ENCODE assay signal across 12 mouse cellular contexts in genomic region chr2:34976945-34977658, GRCm38 (mm10). TPM values are rescaled to one million over a fixed set of nuclear protein-coding genes. Genes with fewer than 3 reads are reported as not detected.
A peak's percentile ranks its signal among the peaks of the same experiment; 100 is the strongest.
DNase-seq lines count a peak whose midpoint lies in the region; ATAC-seq and TF ChIP-seq lines count a peak whose summit lies in the region.
"Had no signal": no experiment of that assay in that cellular context is flagged by ENCODE, and none has a peak within 500 bp of the region (broad histone marks: within the 10 kb centered on the region; RNA-seq: fewer than 3 reads in every experiment).

No protein-coding gene starts in this region.

- 63% methylated on average over 8 of the region's 8 CpGs for WGBS in lung, postnatal 0 days
- WGBS in lung, adult 2 months: 63% methylated on average over 8 of the region's 8 CpGs
- WGBS in intestine, embryonic 16.5 days: 72% methylated on average over 8 of the region's 8 CpGs
- WGBS in forebrain, embryonic 12.5 days: 89% methylated on average over 8 of the region's 8 CpGs

- H3K4me2 ChIP-seq in lung, postnatal 0 days (replicated peaks; ENCODE audit: low read depth, low read length): no peak overlapping the region
- no peak overlapping the region for H3K4me2 ChIP-seq in intestine, embryonic 16.5 days (ENCODE audit: low read depth, low read length)
- H3K4me2 ChIP-seq in forebrain, embryonic 12.5 days: no peak overlapping the region

- TF ChIP-seq EP300 in lung, postnatal 0 days (IDR thresholded peaks at IDR 0.05): no peak

- no peak for TF ChIP-seq POLR2A in lung, adult 2 months (IDR thresholded peaks at IDR 0.05; ENCODE audit: borderline replicate concordance, extremely low read depth, low read depth, low read length)

- no peak for DNase-seq in lung, postnatal 0 days (ENCODE audit: low spot score)
- DNase-seq in lung, adult 2 months: no peak
- peak; percentile 89 for DNase-seq in MEL-GATA-1-ER (ENCODE audit: extremely low read depth, low read depth)
- DNase-seq in skeletal muscle tissue, adult 2 months (ENCODE audit: low read depth, low spot score): peak; percentile 29
- no peak for DNase-seq in MN1 (ENCODE audit: low spot score)
- no peak for DNase-seq in gastrocnemius, postnatal 14 days
- DNase-seq: adrenal gland, adult 2 months; heart, postnatal 10 days; kidney, postnatal 25 days had no signal

- no peak overlapping the region for H3K27ac ChIP-seq in lung, postnatal 0 days (ENCODE audit: low read length)
- no peak overlapping the region for H3K27ac ChIP-seq in intestine, embryonic 16.5 days (ENCODE audit: low read length)
- no peak overlapping the region for H3K27ac ChIP-seq in forebrain, embryonic 12.5 days
- H3K27ac ChIP-seq: limb, embryonic 10.5 days had no signal

- H3K27me3 ChIP-seq in lung, postnatal 0 days (replicated peaks; ENCODE audit: insufficient read depth, low read length): no peaks in the 10 kb centered on the region
- H3K27me3 ChIP-seq in intestine, embryonic 16.5 days (replicated peaks; ENCODE audit: control insufficient read depth, insufficient read depth, low read length): no peaks in the 10 kb centered on the region
- H3K27me3 ChIP-seq in forebrain, embryonic 12.5 days: no peaks in the 10 kb centered on the region

- no peaks in the 10 kb centered on the region for H3K36me3 ChIP-seq in lung, postnatal 0 days (ENCODE audit: insufficient read depth, low read length)
- no peaks in the 10 kb centered on the region for H3K36me3 ChIP-seq in intestine, embryonic 16.5 days (ENCODE audit: control insufficient read depth, insufficient read depth, low read length)
- H3K36me3 ChIP-seq in forebrain, embryonic 12.5 days (replicated peaks): no peaks in the 10 kb centered on the region
- H3K36me3 ChIP-seq: limb, embryonic 10.5 days had no signal

- H3K4me1 ChIP-seq in lung, postnatal 0 days (ENCODE audit: insufficient read depth, low read depth, low read length): no peaks in the 10 kb centered on the region
- no peaks in the 10 kb centered on the region; the same call in 1 of the 2 replicates for H3K4me1 ChIP-seq in lung, adult 2 months (ENCODE audit: control insufficient read depth, insufficient read depth, low read length)
- H3K4me1 ChIP-seq in intestine, embryonic 16.5 days (ENCODE audit: control insufficient read depth, insufficient read depth, low read length): peaks cover 8% of the 10 kb centered on the region
- peaks cover 3% of the 10 kb centered on the region for H3K4me1 ChIP-seq in forebrain, embryonic 12.5 days

- H3K9me3 ChIP-seq in lung, postnatal 0 days (ENCODE audit: low read length): no peaks in the 10 kb centered on the region
- H3K9me3 ChIP-seq in intestine, embryonic 16.5 days (ENCODE audit: control insufficient read depth, low read length): no peaks in the 10 kb centered on the region
- H3K9me3 ChIP-seq in forebrain, embryonic 12.5 days: no peaks in the 10 kb centered on the region
- H3K9me3 ChIP-seq: limb, embryonic 10.5 days had no signal

- no peak overlapping the region for H3K4me3 ChIP-seq in lung, postnatal 0 days (ENCODE audit: low read depth, low read length)
- no peak overlapping the region for H3K4me3 ChIP-seq in lung, adult 2 months (replicated peaks; ENCODE audit: extremely low read depth, low read depth, low read length)
- no peak overlapping the region for H3K4me3 ChIP-seq in intestine, embryonic 16.5 days (ENCODE audit: low read length)
- no peak overlapping the region for H3K4me3 ChIP-seq in forebrain, embryonic 12.5 days (replicated peaks)
- H3K4me3 ChIP-seq: limb, embryonic 10.5 days had no signal

- intact Hi-C loops in gastrocnemius, postnatal 14 days (cut with DNase I; ENCODE audit: low total_unique reads): loop anchor here (10.0 kb wide), 1 partner anchor 192 kb away; no protein-coding TSS in a partner anchor

- no peak for TF ChIP-seq CTCF in lung, postnatal 0 days (IDR thresholded peaks at IDR 0.05)
- TF ChIP-seq CTCF in lung, adult 2 months (IDR thresholded peaks at IDR 0.05; ENCODE audit: insufficient read depth, low read length): no peak

- H3K9ac ChIP-seq in lung, postnatal 0 days (replicated peaks; ENCODE audit: low read depth): no peak overlapping the region
- H3K9ac ChIP-seq in intestine, embryonic 16.5 days (ENCODE audit: low read depth, low read length): no peak overlapping the region
- H3K9ac ChIP-seq in forebrain, embryonic 12.5 days: no peak overlapping the region

- peak; percentile 25 for ATAC-seq in lung, postnatal 0 days
- peak; percentile 47 for ATAC-seq in intestine, embryonic 16.5 days
- no peak for ATAC-seq in forebrain, embryonic 12.5 days (ENCODE audit: low FRiP score)

RNA-seq across cellular contexts. Expression of gene Traf1, which starts 15.5 kb away (rescaled TPM):
- 61.4 and 67.0 TPM in 2 replicates for polyA plus RNA-seq in lung, postnatal 0 days (2015; fragmentation: Nextera tagmentation; extraction: Ambion mirVana)
- 52.3 and 59.6 TPM in 2 replicates for polyA plus RNA-seq in lung, adult 2 months (2012; rRNA removed)
- polyA plus RNA-seq in intestine, embryonic 16.5 days (2015; fragmentation: Nextera tagmentation; extraction: Ambion mirVana): 2.9 and 3.5 TPM in 2 replicates
- polyA plus RNA-seq in forebrain, embryonic 12.5 days (2016; fragmentation: Nextera tagmentation; extraction: Ambion mirVana): 0.37 and 0.45 TPM in 2 replicates
- 1 to 10 TPM; 1.0 to 1.7 TPM for total RNA-seq in gastrocnemius, postnatal 14 days (2021)
- polyA plus RNA-seq: limb, embryonic 10.5 days had no signal

Comparison
In these comparisons a context has a peak if more than half of its experiments do, and no peak if none do; other contexts are left out.
1. DNase-seq: peak in MEL-GATA-1-ER (single experiment) and skeletal muscle tissue, adult 2 months (single experiment); none in lung, postnatal 0 days (single experiment), lung, adult 2 months (single experiment), MN1 (single experiment) and gastrocnemius, postnatal 14 days (single experiment).
2. RNA of gene Traf1, which starts 15.5 kb away (polyA plus RNA-seq): 61.4 to 67.0 TPM in lung, postnatal 0 days and 52.3 to 59.6 TPM in lung, adult 2 months; 2.9 to 3.5 TPM in intestine, embryonic 16.5 days and 0.37 to 0.45 TPM in forebrain, embryonic 12.5 days; every median in the first group is over 10 times any median in the second.